10 mouse cellular contexts compared by ENCODE assay signal in genomic region chr2:78655156-78655855, GRCm38 (mm10).
DNase-seq lines count a peak whose midpoint lies in the region; ATAC-seq and TF ChIP-seq lines count a peak whose summit lies in the region.
"Had no signal": no experiment of that assay in that cellular context is flagged by ENCODE, and none has a peak within 500 bp of the region (broad histone marks: within the 10 kb centered on the region; RNA-seq: fewer than 3 reads in every experiment).

No protein-coding gene starts in this region.

- no peak overlapping the region for H3K4me3 ChIP-seq in lung, embryonic 14.5 days (ENCODE audit: low read depth, low read length)
- H3K4me3 ChIP-seq in lung, postnatal 0 days (ENCODE audit: low read depth, low read length), result no peak overlapping the region
- H3K4me3 ChIP-seq in midbrain, embryonic 13.5 days (replicated peaks), result no peak overlapping the region
- H3K4me3 ChIP-seq: heart, adult 2 months had no signal

- TF ChIP-seq CTCF in lung, embryonic 14.5 days (IDR thresholded peaks at IDR 0.05; ENCODE audit: low read depth), result no peak
- TF ChIP-seq CTCF in lung, postnatal 0 days (IDR thresholded peaks at IDR 0.05), result no peak

- no peak for TF ChIP-seq EP300 in lung, postnatal 0 days (IDR thresholded peaks at IDR 0.05)

- H3K9me3 ChIP-seq in lung, embryonic 14.5 days (ENCODE audit: low read depth, low read length), result no peaks in the 10 kb centered on the region
- no peaks in the 10 kb centered on the region for H3K9me3 ChIP-seq in lung, postnatal 0 days (ENCODE audit: low read length)
- no peaks in the 10 kb centered on the region for H3K9me3 ChIP-seq in midbrain, embryonic 13.5 days

- H3K27me3 ChIP-seq in lung, embryonic 14.5 days (ENCODE audit: insufficient read depth, low read length), result no peaks in the 10 kb centered on the region
- no peaks in the 10 kb centered on the region for H3K27me3 ChIP-seq in lung, postnatal 0 days (replicated peaks; ENCODE audit: insufficient read depth, low read length)
- no peaks in the 10 kb centered on the region for H3K27me3 ChIP-seq in midbrain, embryonic 13.5 days

- H3K36me3 ChIP-seq in lung, embryonic 14.5 days (ENCODE audit: insufficient read depth), result no peaks in the 10 kb centered on the region
- H3K36me3 ChIP-seq in lung, postnatal 0 days (ENCODE audit: insufficient read depth, low read length), result no peaks in the 10 kb centered on the region
- no peaks in the 10 kb centered on the region for H3K36me3 ChIP-seq in midbrain, embryonic 13.5 days

- peak; percentile 15 for DNase-seq in lung, embryonic 14.5 days
- DNase-seq in lung, postnatal 0 days (ENCODE audit: low spot score), result no peak
- DNase-seq in cerebellum, adult 9-11 months, result peak; percentile 86
- peak; percentile 27 to 47 for DNase-seq in layer of hippocampus, postnatal 25 days (ENCODE audit: extremely low spot score in 1 of 2, low spot score in 1 of 2)
- peak; percentile 53 for DNase-seq in telencephalon, adult 2 months (ENCODE audit: low read depth, low spot score)
- no peak for DNase-seq in lung, postnatal 4 days
- DNase-seq: heart, adult 2 months; kidney, adult 9 months had no signal

- no peak overlapping the region for H3K9ac ChIP-seq in lung, embryonic 14.5 days
- H3K9ac ChIP-seq in lung, postnatal 0 days (replicated peaks; ENCODE audit: low read depth), result no peak overlapping the region
- no peak overlapping the region for H3K9ac ChIP-seq in midbrain, embryonic 13.5 days (replicated peaks)

- H3K4me1 ChIP-seq in lung, embryonic 14.5 days (ENCODE audit: insufficient read depth), result no peaks in the 10 kb centered on the region
- no peaks in the 10 kb centered on the region for H3K4me1 ChIP-seq in lung, postnatal 0 days (ENCODE audit: insufficient read depth, low read depth, low read length)
- peaks cover 6% of the 10 kb centered on the region; the same call in 1 of the 2 replicates for H3K4me1 ChIP-seq in midbrain, embryonic 13.5 days (replicated peaks)

- WGBS in lung, embryonic 14.5 days, result 68% methylated on average over 7 of the region's 7 CpGs
- 70% methylated on average over 7 of the region's 7 CpGs for WGBS in lung, postnatal 0 days
- 73% methylated on average over 7 of the region's 7 CpGs for WGBS in midbrain, embryonic 13.5 days

- no peak overlapping the region for H3K4me2 ChIP-seq in lung, embryonic 14.5 days
- no peak overlapping the region for H3K4me2 ChIP-seq in lung, postnatal 0 days (replicated peaks; ENCODE audit: low read depth, low read length)
- no peak overlapping the region for H3K4me2 ChIP-seq in midbrain, embryonic 13.5 days (replicated peaks)

- no peak for ATAC-seq in lung, embryonic 14.5 days (ENCODE audit: insufficient read depth)
- ATAC-seq in lung, postnatal 0 days, result no peak
- no peak for ATAC-seq in midbrain, embryonic 13.5 days
- no peak for ATAC-seq in erythroid progenitor cell, adult 5-6 weeks (replicated peaks; ENCODE audit: low FRiP score, poor library complexity, severe bottlenecking)

- H3K27ac ChIP-seq in lung, embryonic 14.5 days (ENCODE audit: low read depth), result no peak overlapping the region
- no peak overlapping the region for H3K27ac ChIP-seq in lung, postnatal 0 days (ENCODE audit: low read length)
- H3K27ac ChIP-seq in midbrain, embryonic 13.5 days, result no peak overlapping the region
- H3K27ac ChIP-seq: heart, adult 2 months had no signal

Comparison
In these comparisons a context has a peak if more than half of its experiments do, and no peak if none do; other contexts are left out.
1. DNase-seq: peak in lung, embryonic 14.5 days (single experiment), cerebellum, adult 9-11 months (single experiment), layer of hippocampus, postnatal 25 days (2 of 2) and telencephalon, adult 2 months (single experiment); none in lung, postnatal 0 days (single experiment) and lung, postnatal 4 days (0 of 2).